Mouse (Mus musculus): ENCODE data around the gene Gpatch1.

DNA sequence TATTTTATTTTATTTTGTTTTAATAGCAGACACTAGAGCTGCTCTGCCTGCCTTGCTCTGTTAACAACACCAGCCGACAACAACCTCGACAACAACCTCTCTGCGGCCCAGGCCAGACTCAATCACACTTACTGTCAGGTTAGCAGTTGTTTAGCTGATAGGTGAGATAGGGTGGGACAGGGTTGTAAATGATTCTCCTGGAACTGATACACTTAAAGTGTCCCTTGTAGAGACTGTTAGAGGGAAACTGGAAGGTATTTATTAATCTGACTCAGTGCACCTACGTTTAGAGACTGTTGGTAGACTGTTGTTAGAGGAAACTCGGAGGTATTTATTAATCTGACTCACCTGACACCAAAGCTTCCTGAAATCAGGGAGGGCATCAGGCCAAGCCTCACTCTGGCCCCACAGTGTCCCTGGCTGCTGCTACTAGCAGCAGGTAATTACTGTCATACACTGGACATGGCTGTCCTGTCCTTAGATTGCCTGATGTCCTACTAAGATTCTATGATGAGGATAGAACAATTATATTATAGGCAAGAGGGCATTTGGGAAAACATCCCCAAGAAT, 37.1 kb upstream of the Gpatch1 start:
- TF ChIP-seq CTCF (IDR thresholded peaks at IDR 0.05; ENCODE audit: low read depth): no peak
- no peak for TF ChIP-seq EP300 (optimal IDR thresholded peaks at IDR 0.05)

Data from stomach, postnatal 0 days (tissue).